Mouse (Mus musculus) hindbrain, embryonic 16.5 days (tissue): ENCODE measurements around the gene Cul4b. TPM values are rescaled to one million over a fixed set of nuclear protein-coding genes. Genes with fewer than 3 reads are reported as not detected.
"Not testable (repeated sequence)": the region's sequence is repeated elsewhere in the genome, so short reads cannot be mapped to it uniquely, and the experiment has no call there.

Experiments used
- ATAC-seq: fragments of 200-750 bp; cut with Nextera tagmentation; 2 replicates; pipeline ENCODE4 v1.8.0; 2017; ENCODE audit warnings: moderate TSS enrichment, moderate library complexity
- H3K27ac ChIP-seq: fragments of 300-500 bp; sonication (generic); 2 replicates; pipeline ENCODE4 v1.5.1; 2014; ENCODE audit warnings: low read depth, mild to moderate bottlenecking, control low read depth, low read length, moderate library complexity
- H3K27me3 ChIP-seq: fragments of 300-500 bp; sonication (generic); replicated peaks from 2 replicates; pipeline ENCODE4 v1.6.1; 2014; ENCODE audit warnings: low read length; ENCODE audit not compliant: control insufficient read depth, insufficient read depth
- H3K36me3 ChIP-seq: fragments of 300-500 bp; sonication (generic); 2 replicates; pipeline ENCODE4 v1.6.1; 2014; ENCODE audit warnings: mild to moderate bottlenecking, low read length, moderate library complexity, mixed read lengths; ENCODE audit not compliant: control insufficient read depth, insufficient read depth
- H3K4me1 ChIP-seq: fragments of 300-500 bp; sonication (generic); 2 replicates; pipeline ENCODE4 v1.6.1; 2014; ENCODE audit warnings: low read depth, low read length; ENCODE audit not compliant: control insufficient read depth, insufficient read depth
- H3K4me2 ChIP-seq: fragments of 300-500 bp; sonication (generic); 2 replicates; pipeline ENCODE4 v1.6.1; 2014; ENCODE audit warnings: mild to moderate bottlenecking, low read length, control low read depth, moderate library complexity
- H3K4me3 ChIP-seq: fragments of 300-500 bp; sonication (generic); 2 replicates; pipeline ENCODE4 v1.5.1; 2014; ENCODE audit warnings: mild to moderate bottlenecking, low read length, control low read depth, moderate library complexity
- H3K9ac ChIP-seq: fragments of 300-500 bp; sonication (generic); 2 replicates; pipeline ENCODE4 v1.6.1; 2014; ENCODE audit warnings: low read depth, mild to moderate bottlenecking, control low read depth, low read length, moderate library complexity
- H3K9me3 ChIP-seq: fragments of 300-500 bp; sonication (generic); 2 replicates; pipeline ENCODE4 v1.6.1; 2014; ENCODE audit warnings: mild to moderate bottlenecking, low read length, moderate library complexity; ENCODE audit not compliant: control insufficient read depth
- WGBS: fragments of 180-500 bp; shearing (Covaris S2); extraction: QIAGEN DNeasy Blood & Tissue Kit; methylation state at CpG from one replicate; pipeline ENCODE4 v1.1.7; 2014; 5-methylcytosine and 5-hydroxymethylcytosine counted together
- polyA plus RNA-seq: library from polyadenylated mRNA; unstranded; fragments of >200 nt; fragmentation: Nextera tagmentation; extraction: Ambion mirVana; gene quantifications from 2 replicates; pipeline ENCODE4 v1.2.1, GENCODE M21; 2015

Gene Cul4b
- polyA plus RNA-seq, 1 experiment from 2014 or later: 15.1 TPM

GRCm38 (mm10) chrX:38565176-38565542 is 10.8 kb downstream of the Cul4b start:
- Histone ChIP-seq H3K27me3 (no peaks in the 10 kb centered on the region), H3K9me3 (no peaks in the 10 kb centered on the region), H3K27ac (peak overlapping the region; percentile 91), H3K4me3 (peak overlapping the region; percentile 52), H3K4me1 (no peaks in the 10 kb centered on the region; the same call in 1 of the 2 replicates), H3K36me3 (no peaks in the 10 kb centered on the region), H3K4me2 (peak overlapping the region; percentile 56), H3K9ac (peak overlapping the region; percentile 76)
- 24% methylated on average over 8 of the region's 8 CpGs for WGBS
- peak; percentile 35 for ATAC-seq

DNA sequence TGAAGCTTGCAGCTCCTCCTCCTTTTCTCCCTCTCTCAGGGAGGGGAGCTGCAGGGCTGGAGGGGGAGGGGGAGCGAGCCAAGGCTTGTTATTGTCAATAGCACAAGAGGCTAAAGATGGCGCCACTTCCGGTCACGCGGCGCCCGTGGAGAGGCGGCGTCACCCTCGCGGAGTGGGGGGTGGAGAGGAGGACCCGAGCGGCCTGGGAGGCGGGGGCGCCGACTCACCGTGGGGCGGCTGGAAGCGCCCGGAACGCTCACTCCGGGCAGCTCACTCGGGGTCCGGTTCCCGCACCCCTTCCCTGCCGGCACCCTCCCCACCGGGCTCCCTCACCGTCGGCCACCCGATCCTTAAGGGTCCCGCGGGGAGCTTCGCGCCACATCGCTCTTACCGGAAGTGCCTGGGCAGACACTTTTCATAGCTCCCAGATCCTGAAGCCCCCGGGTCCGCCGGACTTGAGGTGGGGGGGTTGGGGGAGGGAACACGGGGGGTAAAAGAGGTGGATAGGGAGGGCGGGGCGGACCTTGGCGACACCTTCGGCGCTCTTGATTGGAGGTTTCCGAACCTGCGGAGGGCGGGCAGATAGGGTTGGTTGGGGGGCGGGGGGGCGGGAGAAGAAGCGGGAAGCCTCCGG is 11.3 kb downstream of the Cul4b start:
- peak; percentile 96 for ATAC-seq
- H3K4me1 ChIP-seq: no peaks in the 10 kb centered on the region; the same call in 1 of the 2 replicates
- peak overlapping the region; percentile 67 for H3K4me2 ChIP-seq
- H3K36me3 ChIP-seq: no peaks in the 10 kb centered on the region
- H3K27me3 ChIP-seq: no peaks in the 10 kb centered on the region
- H3K9ac ChIP-seq: peak overlapping the region; percentile 76
- H3K27ac ChIP-seq: peak overlapping the region; percentile 91
- no peaks in the 10 kb centered on the region for H3K9me3 ChIP-seq
- H3K4me3 ChIP-seq: peak overlapping the region; percentile 52
- WGBS: 22% methylated on average over 43 of the region's 52 CpGs

GRCm38 (mm10) chrX:38563941-38564541 is 12.0 kb downstream of the Cul4b start:
- H3K4me1 ChIP-seq: no peaks in the 10 kb centered on the region; the same call in 1 of the 2 replicates

DNA sequence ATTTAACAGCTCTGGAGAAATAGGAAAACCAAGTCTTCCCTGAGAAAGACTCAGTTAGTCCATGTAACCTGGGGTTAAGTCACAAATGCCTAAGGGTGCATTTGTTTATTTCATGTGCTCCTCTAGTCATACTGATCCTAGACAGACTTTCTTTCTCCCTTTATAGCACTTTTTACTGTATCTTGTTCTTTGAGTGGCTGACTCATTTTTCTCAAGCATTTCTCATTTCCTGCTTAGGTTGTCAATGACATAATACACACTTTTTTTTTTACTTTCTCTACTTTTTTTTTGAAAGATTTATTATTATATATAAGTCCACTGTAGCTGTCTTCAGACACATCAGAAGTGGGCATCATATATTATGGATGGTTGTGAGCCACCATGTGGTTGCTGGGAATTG is 22.7 kb downstream of the Cul4b start:
- Histone ChIP-seq H3K4me3 (no peak overlapping the region), H3K4me2 (no peak overlapping the region), H3K36me3 (no peaks in the 10 kb centered on the region), H3K4me1 (no peaks in the 10 kb centered on the region), H3K27me3 (no peaks in the 10 kb centered on the region), H3K27ac (no peak overlapping the region), H3K9me3 (no peaks in the 10 kb centered on the region), H3K9ac (no peak overlapping the region)
- no peak for ATAC-seq

More at GRCm38 (mm10) chrX:38563941-38564541, 12.0 kb downstream of the Cul4b start:
- no peaks in the 10 kb centered on the region for H3K36me3 ChIP-seq
- WGBS: 23% methylated on average over 10 of the region's 19 CpGs
- H3K4me2 ChIP-seq: peak overlapping the region; percentile 67
- H3K4me3 ChIP-seq: peak overlapping the region; percentile 52
- H3K27ac ChIP-seq: peak overlapping the region; percentile 91
- H3K9ac ChIP-seq: peak overlapping the region; percentile 76
- ATAC-seq: peak; percentile 9
- H3K27me3 ChIP-seq: no peaks in the 10 kb centered on the region
- H3K9me3 ChIP-seq: no peaks in the 10 kb centered on the region

DNA sequence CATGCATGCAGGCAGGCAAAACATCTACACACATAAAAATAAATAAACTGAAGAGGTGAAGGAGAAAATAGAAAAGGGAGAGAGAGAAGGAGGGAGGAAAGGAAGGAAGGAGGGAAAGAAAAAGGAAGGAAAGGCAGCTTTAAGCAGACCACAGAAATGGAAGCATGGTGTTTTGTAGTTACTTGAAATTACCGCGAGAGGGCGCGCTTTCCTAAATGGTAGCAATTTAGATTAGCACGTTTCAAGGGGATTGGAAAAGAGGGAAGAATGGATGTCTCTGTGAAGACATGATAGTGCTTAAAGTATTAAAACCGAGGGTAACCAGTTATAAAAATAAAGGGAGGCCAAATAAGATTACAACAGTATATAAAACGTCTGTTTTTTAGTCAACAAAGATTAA is 61.4 kb downstream of the Cul4b start:
- no peak overlapping the region for H3K9ac ChIP-seq
- no peaks in the 10 kb centered on the region for H3K36me3 ChIP-seq
- 6% methylated on average over 7 of the region's 7 CpGs for WGBS
- H3K27ac ChIP-seq: no peak overlapping the region
- no peak overlapping the region for H3K4me2 ChIP-seq
- H3K9me3 ChIP-seq: no peaks in the 10 kb centered on the region
- no peak for ATAC-seq
- no peaks in the 10 kb centered on the region for H3K4me1 ChIP-seq
- no peaks in the 10 kb centered on the region for H3K27me3 ChIP-seq
- no peak overlapping the region for H3K4me3 ChIP-seq

GRCm38 (mm10) chrX:38504846-38505245 is 71.2 kb downstream of the Cul4b start:
- WGBS: 92% methylated on average over 13 of the region's 14 CpGs
- H3K36me3 ChIP-seq: no peaks in the 10 kb centered on the region
- no peak for ATAC-seq
- no peak overlapping the region for H3K27ac ChIP-seq
- no peaks in the 10 kb centered on the region for H3K27me3 ChIP-seq
- no peaks in the 10 kb centered on the region for H3K9me3 ChIP-seq
- H3K4me3 ChIP-seq: no peak overlapping the region
- H3K9ac ChIP-seq: no peak overlapping the region
- H3K4me2 ChIP-seq: no peak overlapping the region
- no peaks in the 10 kb centered on the region for H3K4me1 ChIP-seq

DNA sequence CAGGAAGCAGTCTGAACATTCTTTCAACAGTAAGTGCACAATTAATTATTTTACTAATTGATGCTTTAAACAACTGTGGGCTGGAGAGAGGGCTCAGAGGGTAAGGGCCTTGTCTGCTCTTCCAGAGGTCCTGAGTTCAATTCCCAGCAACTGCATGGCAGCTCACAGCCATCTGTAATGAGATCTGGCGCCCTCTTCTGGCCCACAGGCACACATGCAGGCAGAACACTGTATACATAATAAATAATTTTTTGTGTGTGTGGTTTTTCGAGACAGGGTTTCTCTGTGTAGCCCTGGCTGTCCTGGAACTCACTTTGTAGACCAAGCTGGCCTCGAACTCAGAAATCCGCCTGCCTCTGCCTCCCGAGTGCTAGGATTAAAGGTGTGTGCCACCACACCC is 73.8 kb downstream of the Cul4b start:
- H3K9me3 ChIP-seq, H3K4me1 ChIP-seq, H3K27ac ChIP-seq, H3K4me3 ChIP-seq, H3K4me2 ChIP-seq, H3K27me3 ChIP-seq, ATAC-seq, H3K9ac ChIP-seq, H3K36me3 ChIP-seq: not testable (repeated sequence)
- 76% methylated on average over 5 of the region's 5 CpGs for WGBS

GRCm38 (mm10) chrX:38485464-38485863 is 90.5 kb downstream of the Cul4b start:
- ATAC-seq, H3K27me3 ChIP-seq, H3K4me1 ChIP-seq, H3K27ac ChIP-seq, H3K36me3 ChIP-seq, H3K9me3 ChIP-seq, H3K4me3 ChIP-seq, H3K9ac ChIP-seq: not testable (repeated sequence)
- 19% methylated on average over 20 of the region's 20 CpGs for WGBS
- H3K4me2 ChIP-seq: peak overlapping the region; percentile 23; the same call in 1 of the 2 replicates
